Mouse (Mus musculus): ENCODE data around the gene Eng. TPM values are rescaled to one million over a fixed set of nuclear protein-coding genes. Genes with fewer than 3 reads are reported as not detected.

Eng gene
- polyA plus RNA-seq, 1 experiment from 2014 or later: 25.7 TPM

- H3K27me3 ChIP-seq: no peaks in the 10 kb centered on the region
- no peak overlapping the region for H3K9ac ChIP-seq (replicated peaks)
- H3K9me3 ChIP-seq: no peaks in the 10 kb centered on the region
- ATAC-seq (ENCODE audit: insufficient number of reproducible peaks, insufficient read depth, low FRiP score, low TSS enrichment, low read depth): no peak
- no peaks in the 10 kb centered on the region for H3K36me3 ChIP-seq
- H3K4me3 ChIP-seq (replicated peaks): no peak overlapping the region
- peaks cover 18% of the 10 kb centered on the region for H3K4me1 ChIP-seq (replicated peaks)
- peak overlapping the region; percentile 14; the same call in 1 of the 2 replicates for H3K27ac ChIP-seq
- 65% methylated on average over 3 of the region's 3 CpGs for WGBS
- no peak overlapping the region for H3K4me2 ChIP-seq
These were observed 748 bp upstream of the Eng start for GRCm38 (mm10) chr2:32645647-32646046.

- Histone ChIP-seq H3K4me1 (replicated peaks) (peaks cover 18% of the 10 kb centered on the region), H3K36me3 (no peaks in the 10 kb centered on the region), H3K27me3 (no peaks in the 10 kb centered on the region), H3K27ac (no peak overlapping the region), H3K9me3 (no peaks in the 10 kb centered on the region), H3K9ac (replicated peaks) (no peak overlapping the region), H3K4me3 (replicated peaks) (peak overlapping the region; percentile 22), H3K4me2 (no peak overlapping the region)
- 94% methylated on average over 7 of the region's 7 CpGs for WGBS
- ATAC-seq (ENCODE audit: insufficient number of reproducible peaks, insufficient read depth, low FRiP score, low TSS enrichment, low read depth): no peak
These were observed 971 bp downstream of the Eng start for GRCm38 (mm10) chr2:32647366-32647765.

GRCm38 (mm10) chr2:32653764-32654163, 7.4 kb downstream of the Eng start:
- Histone ChIP-seq H3K36me3 (no peaks in the 10 kb centered on the region), H3K4me1 (replicated peaks) (peaks cover 30% of the 10 kb centered on the region), H3K27me3 (no peaks in the 10 kb centered on the region), H3K9ac (replicated peaks) (no peak overlapping the region), H3K27ac (peak overlapping the region; percentile 85), H3K4me2 (no peak overlapping the region), H3K9me3 (no peaks in the 10 kb centered on the region), H3K4me3 (replicated peaks) (no peak overlapping the region)
- WGBS: 15% methylated on average over 7 of the region's 7 CpGs
- ATAC-seq (ENCODE audit: insufficient number of reproducible peaks, insufficient read depth, low FRiP score, low TSS enrichment, low read depth): 0 out of 2 replicates have a peak, but pooled peaks have one; percentile 23

GRCm38 (mm10) chr2:32654743-32655393, 8.5 kb downstream of the Eng start:
- Histone ChIP-seq H3K4me1 (replicated peaks) (peaks cover 30% of the 10 kb centered on the region), H3K9ac (replicated peaks) (no peak overlapping the region), H3K27me3 (no peaks in the 10 kb centered on the region), H3K4me2 (no peak overlapping the region), H3K4me3 (replicated peaks) (no peak overlapping the region), H3K9me3 (no peaks in the 10 kb centered on the region), H3K27ac (peak overlapping the region; percentile 85), H3K36me3 (no peaks in the 10 kb centered on the region)
- 56% methylated on average over 14 of the region's 14 CpGs for WGBS
- no peak for ATAC-seq (ENCODE audit: insufficient number of reproducible peaks, insufficient read depth, low FRiP score, low TSS enrichment, low read depth)

GRCm38 (mm10) chr2:32655394-32655744, 9.0 kb downstream of the Eng start:
- Histone ChIP-seq H3K36me3 (no peaks in the 10 kb centered on the region), H3K4me1 (replicated peaks) (peaks cover 30% of the 10 kb centered on the region)

GRCm38 (mm10) chr2:32655826-32656225, 9.4 kb downstream of the Eng start:
- H3K9me3 ChIP-seq: no peaks in the 10 kb centered on the region
- no peaks in the 10 kb centered on the region for H3K27me3 ChIP-seq
- H3K4me1 ChIP-seq (replicated peaks): peaks cover 30% of the 10 kb centered on the region
- H3K27ac ChIP-seq: peak overlapping the region; percentile 85
- H3K4me2 ChIP-seq: peak overlapping the region; percentile 3; the same call in 1 of the 2 replicates
- ATAC-seq (ENCODE audit: insufficient number of reproducible peaks, insufficient read depth, low FRiP score, low TSS enrichment, low read depth): peak; percentile 63; the same call in 1 of the 2 replicates
- no peak overlapping the region for H3K4me3 ChIP-seq (replicated peaks)
- 18% methylated on average over 12 of the region's 12 CpGs for WGBS
- H3K9ac ChIP-seq (replicated peaks): no peak overlapping the region
- H3K36me3 ChIP-seq: no peaks in the 10 kb centered on the region

More at GRCm38 (mm10) chr2:32655394-32655744, 9.0 kb downstream of the Eng start:
- H3K4me3 ChIP-seq (replicated peaks): no peak overlapping the region
- H3K4me2 ChIP-seq: peak overlapping the region; percentile 3; the same call in 1 of the 2 replicates
- H3K9ac ChIP-seq (replicated peaks): no peak overlapping the region
- H3K27me3 ChIP-seq: no peaks in the 10 kb centered on the region
- H3K9me3 ChIP-seq: no peaks in the 10 kb centered on the region
- WGBS: 83% methylated on average over 3 of the region's 3 CpGs
- no peak for ATAC-seq (ENCODE audit: insufficient number of reproducible peaks, insufficient read depth, low FRiP score, low TSS enrichment, low read depth)
- H3K27ac ChIP-seq: peak overlapping the region; percentile 85

GRCm38 (mm10) chr2:32658873-32659272, 12.5 kb downstream of the Eng start:
- ATAC-seq (ENCODE audit: insufficient number of reproducible peaks, insufficient read depth, low FRiP score, low TSS enrichment, low read depth): no peak
- H3K9ac ChIP-seq (replicated peaks): no peak overlapping the region
- 81% methylated on average over 2 of the region's 2 CpGs for WGBS
- peaks cover 24% of the 10 kb centered on the region for H3K4me1 ChIP-seq (replicated peaks)
- H3K36me3 ChIP-seq: no peaks in the 10 kb centered on the region
- no peaks in the 10 kb centered on the region for H3K27me3 ChIP-seq
- no peak overlapping the region for H3K4me3 ChIP-seq (replicated peaks)
- no peak overlapping the region for H3K27ac ChIP-seq
- H3K9me3 ChIP-seq: no peaks in the 10 kb centered on the region
- H3K4me2 ChIP-seq: no peak overlapping the region

- no peaks in the 10 kb centered on the region for H3K9me3 ChIP-seq
- H3K27me3 ChIP-seq: no peaks in the 10 kb centered on the region
- no peaks in the 10 kb centered on the region for H3K36me3 ChIP-seq
- no peak overlapping the region for H3K4me2 ChIP-seq
- H3K4me3 ChIP-seq (replicated peaks): no peak overlapping the region
- WGBS: 45% methylated on average over 7 of the region's 7 CpGs
- ATAC-seq (ENCODE audit: insufficient number of reproducible peaks, insufficient read depth, low FRiP score, low TSS enrichment, low read depth): no peak
- H3K27ac ChIP-seq: no peak overlapping the region
- H3K4me1 ChIP-seq (replicated peaks): no peaks in the 10 kb centered on the region
- no peak overlapping the region for H3K9ac ChIP-seq (replicated peaks)
These were observed 15.2 kb downstream of the Eng start for GRCm38 (mm10) chr2:32661509-32662107.

GRCm38 (mm10) chr2:32662291-32662690, 15.9 kb downstream of the Eng start:
- no peak for ATAC-seq (ENCODE audit: insufficient number of reproducible peaks, insufficient read depth, low FRiP score, low TSS enrichment, low read depth)
- no peaks in the 10 kb centered on the region for H3K9me3 ChIP-seq
- no peaks in the 10 kb centered on the region for H3K36me3 ChIP-seq
- no peak overlapping the region for H3K4me2 ChIP-seq
- 63% methylated on average over 5 of the region's 5 CpGs for WGBS
- H3K4me3 ChIP-seq (replicated peaks): no peak overlapping the region
- H3K4me1 ChIP-seq (replicated peaks): no peaks in the 10 kb centered on the region
- H3K9ac ChIP-seq (replicated peaks): no peak overlapping the region
- H3K27ac ChIP-seq: 0 out of 2 replicates have a peak overlapping the region, but pooled peaks have one; percentile 20
- no peaks in the 10 kb centered on the region for H3K27me3 ChIP-seq

GRCm38 (mm10) chr2:32665345-32665744, 18.9 kb downstream of the Eng start:
- ATAC-seq (ENCODE audit: insufficient number of reproducible peaks, insufficient read depth, low FRiP score, low TSS enrichment, low read depth): no peak
- WGBS: 71% methylated on average over 8 of the region's 8 CpGs
- Histone ChIP-seq H3K4me2 (no peak overlapping the region), H3K27me3 (no peaks in the 10 kb centered on the region), H3K27ac (0 out of 2 replicates have a peak overlapping the region, but pooled peaks have one; percentile 17), H3K36me3 (no peaks in the 10 kb centered on the region), H3K4me3 (replicated peaks) (no peak overlapping the region), H3K9me3 (no peaks in the 10 kb centered on the region), H3K4me1 (replicated peaks) (no peaks in the 10 kb centered on the region), H3K9ac (replicated peaks) (no peak overlapping the region)

GRCm38 (mm10) chr2:32665853-32666252, 19.5 kb downstream of the Eng start:
- WGBS: 82% methylated on average over 6 of the region's 6 CpGs

More at GRCm38 (mm10) chr2:32665853-32666252, 19.5 kb downstream of the Eng start:
- Histone ChIP-seq H3K4me1 (replicated peaks) (no peaks in the 10 kb centered on the region), H3K36me3 (no peaks in the 10 kb centered on the region), H3K27ac (no peak overlapping the region), H3K9me3 (no peaks in the 10 kb centered on the region), H3K9ac (replicated peaks) (no peak overlapping the region), H3K27me3 (no peaks in the 10 kb centered on the region), H3K4me2 (no peak overlapping the region), H3K4me3 (replicated peaks) (no peak overlapping the region)
- no peak for ATAC-seq (ENCODE audit: insufficient number of reproducible peaks, insufficient read depth, low FRiP score, low TSS enrichment, low read depth)
